Mouse (Mus musculus) CD4-positive, CD25-positive, alpha-beta regulatory T cell, adult 2 months (primary cell): Measurements from ENCODE around the gene Shpk.

ENCODE experiments used
- DNase-seq: peaks from one replicate; pipeline ENCODE4 v3.0.0-alpha.2; 2012; ENCODE audit warnings: low read depth, low spot score

The Shpk gene

GRCm38 (mm10) chr11:73199879-73200278 lies 619 bp downstream of the Shpk start:
- DNase-seq: peak; percentile 77

DNA sequence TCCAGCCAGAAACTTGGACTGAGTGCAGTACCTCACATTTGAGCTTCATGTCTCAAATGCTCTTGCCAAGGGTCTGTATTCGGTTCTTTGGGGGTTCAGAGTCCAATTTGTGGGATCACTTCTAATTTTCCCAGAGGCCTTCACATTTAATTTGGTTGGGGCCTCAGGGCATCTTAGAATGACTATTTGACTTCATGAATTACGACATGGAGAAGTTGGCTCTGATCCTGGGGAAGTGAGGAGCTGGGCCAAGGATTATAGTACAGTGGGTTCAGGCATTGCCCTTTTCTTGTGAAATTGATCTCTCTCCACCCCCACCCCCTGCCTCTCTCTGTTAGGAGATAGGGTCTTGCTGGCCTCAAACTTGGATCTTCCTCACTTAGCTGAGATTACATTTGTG lies 1.8 kb downstream of the Shpk start:
- no peak for DNase-seq

DNA sequence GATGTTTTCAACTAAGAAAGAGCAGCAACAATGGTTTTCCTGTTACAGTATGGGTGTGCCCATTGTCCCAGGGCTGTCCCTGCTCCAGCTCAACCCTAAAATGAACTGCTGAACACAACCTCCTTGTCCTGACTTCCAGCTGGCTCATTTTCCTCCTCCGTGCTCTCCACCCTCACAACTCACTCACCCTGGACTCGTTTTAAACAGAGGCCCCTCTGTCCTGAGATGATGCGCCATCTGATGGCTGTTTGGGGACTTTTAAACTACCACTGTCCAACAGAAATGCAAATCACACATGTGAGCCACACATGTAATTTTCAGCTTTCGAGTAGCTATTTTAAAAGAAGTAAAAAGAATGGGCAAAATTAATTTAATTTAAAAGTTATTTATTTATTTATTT lies 2.3 kb downstream of the Shpk start:
- no peak for DNase-seq

DNA sequence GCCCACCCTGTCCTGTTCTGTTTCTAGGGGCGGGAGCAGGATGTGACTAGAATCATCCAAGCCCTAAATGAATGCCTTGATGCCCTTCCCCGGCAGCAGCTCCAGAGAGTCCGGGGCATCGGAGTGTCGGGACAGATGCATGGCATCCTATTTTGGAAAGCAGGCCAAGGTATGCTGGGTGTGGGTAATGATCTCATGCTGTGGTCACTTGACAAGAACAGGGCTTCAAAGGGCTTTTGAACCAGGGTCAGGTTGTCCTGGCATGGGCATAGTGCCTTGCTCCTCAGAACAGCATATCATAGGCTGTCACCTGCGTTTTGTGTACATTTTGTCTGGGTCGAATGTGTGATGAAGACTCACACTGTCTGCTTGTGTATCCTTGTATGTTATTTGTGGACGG lies 4.6 kb downstream of the Shpk start:
- no peak for DNase-seq

GRCm38 (mm10) chr11:73205194-73205593 lies 5.9 kb downstream of the Shpk start:
- no peak for DNase-seq

GRCm38 (mm10) chr11:73207621-73208020 lies 8.4 kb downstream of the Shpk start:
- DNase-seq: peak; percentile 43

DNA sequence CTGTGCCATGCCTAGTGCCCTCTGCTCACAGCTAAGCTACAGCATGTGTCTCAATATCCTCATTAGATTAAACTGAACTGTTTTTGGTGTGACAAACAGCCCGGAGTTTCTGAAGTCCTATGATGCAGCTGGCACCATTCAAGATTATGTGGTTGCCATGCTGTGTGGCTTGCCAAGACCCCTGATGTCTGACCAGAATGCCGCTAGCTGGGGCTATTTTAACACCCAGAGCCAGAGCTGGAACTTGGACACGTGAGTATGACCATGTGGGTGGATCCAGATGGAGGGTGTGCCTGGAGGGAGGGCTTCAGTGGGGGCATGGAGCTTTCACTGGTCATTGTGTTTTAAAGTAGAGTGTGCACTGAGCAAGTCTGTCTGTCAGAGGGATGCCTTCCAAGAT lies 14.7 kb downstream of the Shpk start:
- DNase-seq: no peak

- DNase-seq: peak; percentile 11
These were observed 20.4 kb downstream of the Shpk start for GRCm38 (mm10) chr11:73219671-73220070.

DNA sequence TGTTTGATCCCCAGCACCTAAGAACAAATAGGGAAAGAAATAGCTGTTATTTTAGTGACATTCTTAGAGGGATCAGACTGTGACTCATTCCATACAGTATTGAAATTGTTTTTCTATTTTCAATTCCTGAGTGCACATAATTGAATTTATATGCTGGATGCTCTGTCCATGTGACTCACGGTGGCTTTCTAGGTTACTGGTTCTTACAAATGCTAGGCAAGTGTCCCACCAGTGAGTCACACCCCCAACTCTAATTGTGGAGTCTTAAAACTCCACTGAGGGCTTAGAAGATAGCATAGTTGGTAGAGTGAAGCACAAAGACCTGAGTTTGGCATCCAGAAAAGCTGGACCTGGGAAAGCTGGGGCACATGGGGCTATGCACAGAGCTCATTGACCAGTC lies 21.4 kb downstream of the Shpk start:
- DNase-seq: no peak

DNA sequence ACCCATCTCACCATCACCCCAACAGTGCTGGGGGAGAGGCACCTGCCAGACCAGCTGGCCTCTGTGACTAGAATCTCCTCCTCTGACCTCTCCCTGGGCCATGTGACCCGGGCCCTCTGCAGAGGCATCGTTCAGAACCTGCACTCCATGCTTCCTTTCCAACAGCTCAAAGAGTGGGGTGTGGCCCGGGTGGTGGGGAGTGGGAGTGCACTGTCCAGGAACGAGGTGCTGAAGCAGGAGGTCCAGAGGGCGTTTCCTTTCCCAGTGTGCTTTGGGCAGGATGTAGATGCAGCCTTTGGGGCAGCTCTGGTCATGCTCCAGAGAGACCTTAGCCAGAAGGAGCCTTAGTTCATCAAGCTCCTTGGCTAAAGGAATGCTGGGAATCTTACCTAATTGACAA lies 23.6 kb downstream of the Shpk start:
- DNase-seq: no peak

DNA sequence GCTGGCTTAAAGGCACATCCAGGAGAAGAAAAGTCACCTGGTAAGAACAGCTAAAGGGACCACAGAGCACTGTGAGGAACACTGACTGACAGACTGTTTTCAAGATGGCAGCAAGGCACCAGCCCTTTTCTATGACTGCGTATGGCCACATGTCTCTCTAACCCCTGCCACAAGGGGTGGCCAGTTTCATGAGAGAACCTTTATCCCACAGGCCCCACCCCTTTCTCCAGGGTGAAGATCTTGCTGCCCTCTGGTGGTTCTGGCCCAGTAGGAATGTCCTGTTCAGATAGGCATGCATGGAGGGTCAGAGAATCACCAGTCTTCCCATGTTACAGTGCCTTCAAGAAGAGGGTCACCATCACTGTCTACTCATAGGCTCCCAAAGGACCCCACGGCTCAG lies 24.7 kb downstream of the Shpk start:
- DNase-seq: peak; percentile 44

GRCm38 (mm10) chr11:73225856-73226255 lies 26.6 kb downstream of the Shpk start:
- no peak for DNase-seq

- no peak for DNase-seq
These were observed 29.6 kb downstream of the Shpk start for GRCm38 (mm10) chr11:73228881-73229280.

GRCm38 (mm10) chr11:73230081-73230480 lies 30.8 kb downstream of the Shpk start:
- DNase-seq: no peak

- no peak for DNase-seq
These were observed 33.3 kb downstream of the Shpk start for GRCm38 (mm10) chr11:73232513-73232912.

- no peak for DNase-seq
These were observed 34.7 kb downstream of the Shpk start, which contains the start of gene Trpv1 for GRCm38 (mm10) chr11:73233992-73234391. Gene Trpv1, plus strand, starts transcription at chr11:73234292.

GRCm38 (mm10) chr11:73235990-73236701 lies 36.9 kb downstream of the Shpk start:
- no peak for DNase-seq

GRCm38 (mm10) chr11:73236731-73237130 lies 37.5 kb downstream of the Shpk start:
- DNase-seq: no peak

- no peak for DNase-seq
These were observed 42.9 kb downstream of the Shpk start for GRCm38 (mm10) chr11:73242199-73242598.

DNA sequence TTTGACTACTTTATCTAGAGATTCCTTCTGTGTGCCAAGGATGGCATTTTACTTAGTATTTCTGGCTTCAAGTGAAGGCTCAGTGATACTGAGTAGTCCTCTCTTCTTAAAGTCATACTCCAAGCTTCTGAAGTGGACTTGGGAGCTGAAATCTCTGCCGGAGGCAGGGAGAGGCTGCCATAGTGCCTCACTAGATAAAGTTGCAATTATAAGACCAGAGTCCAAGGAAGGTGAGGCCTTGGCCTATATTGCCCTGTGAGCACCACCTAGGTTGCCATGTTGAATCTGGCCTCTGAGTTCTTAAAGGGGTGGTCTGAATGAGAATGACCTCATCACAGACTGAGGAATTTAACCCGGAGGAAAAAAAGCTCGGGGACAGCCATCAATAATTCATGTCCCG lies 43.5 kb downstream of the Shpk start:
- no peak for DNase-seq

DNA sequence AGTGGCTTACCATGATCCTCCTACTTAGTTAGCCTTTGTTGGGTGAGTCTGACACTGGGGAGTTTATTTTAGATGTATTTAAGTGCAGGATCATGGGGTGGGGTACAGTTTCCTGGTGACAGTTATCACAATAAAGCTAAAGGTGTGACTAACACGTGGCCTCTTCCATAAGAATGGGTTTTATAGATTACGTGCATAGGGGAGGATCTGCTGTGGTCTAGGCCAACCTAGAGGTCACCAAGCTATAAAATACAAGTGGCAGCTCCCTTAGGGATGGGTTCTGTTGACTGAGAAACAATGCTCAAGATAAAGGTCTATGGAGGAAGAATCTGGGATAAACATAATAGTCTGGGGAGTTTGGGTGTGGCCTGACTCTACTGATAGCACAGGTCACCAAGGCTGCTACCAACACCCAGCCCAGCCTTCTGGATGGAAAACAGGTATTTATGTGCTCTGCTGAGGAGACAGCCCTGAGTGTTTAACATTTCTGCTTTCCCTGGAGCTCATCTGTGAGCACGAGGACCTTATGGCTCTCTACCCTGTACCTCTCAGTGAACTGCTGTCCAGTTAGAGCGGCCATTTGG lies 58.2 kb downstream of the Shpk start:
- DNase-seq: no peak

DNA sequence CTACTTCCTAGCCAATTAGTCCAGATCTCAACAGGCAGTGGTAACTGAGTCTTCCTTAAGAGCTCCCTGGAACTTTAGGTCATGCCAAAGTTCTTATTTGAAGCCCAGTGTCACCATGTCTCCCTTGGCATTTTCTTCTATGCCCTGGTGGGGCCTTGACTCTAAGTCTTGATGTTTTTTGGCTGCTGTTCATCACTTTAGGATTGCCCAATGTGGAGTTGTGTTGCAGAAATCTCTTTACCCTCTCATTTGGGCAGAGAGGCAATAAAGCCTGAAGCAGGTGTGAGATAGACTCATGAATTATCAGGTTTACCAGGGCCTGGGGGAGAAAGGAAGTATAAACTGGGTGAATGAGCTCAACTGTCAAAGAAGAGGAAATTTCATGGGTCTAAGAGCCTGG lies 59.4 kb downstream of the Shpk start:
- DNase-seq: no peak

- no peak for DNase-seq
These were observed 61.2 kb downstream of the Shpk start for GRCm38 (mm10) chr11:73260457-73260856.

- DNase-seq: no peak
These were observed 62.1 kb downstream of the Shpk start for GRCm38 (mm10) chr11:73261385-73261784.
